Mouse (Mus musculus) lung, embryonic 16.5 days (tissue): ENCODE data around the gene Eif4g3. TPM values are rescaled to one million over a fixed set of nuclear protein-coding genes. Genes with fewer than 3 reads are reported as not detected.

ENCODE experiments used
- ATAC-seq: fragments of 200-750 bp; cut with Nextera tagmentation; 2 replicates; pipeline ENCODE4 v1.8.0; 2017; ENCODE audit warnings: low read depth, mild to moderate bottlenecking, moderate library complexity
- H3K27ac ChIP-seq: fragments of 300-500 bp; sonication (generic); 2 replicates; pipeline ENCODE4 v1.5.1; 2014; ENCODE audit warnings: mild to moderate bottlenecking, control low read depth, low read length
- H3K27me3 ChIP-seq: fragments of 300-500 bp; sonication (generic); 2 replicates; pipeline ENCODE4 v1.6.1; 2014; ENCODE audit warnings: low read depth, low read length, mixed read lengths; ENCODE audit not compliant: control insufficient read depth, insufficient read depth
- H3K36me3 ChIP-seq: fragments of 300-500 bp; sonication (generic); 2 replicates; pipeline ENCODE4 v1.6.1; 2014; ENCODE audit warnings: low read length; ENCODE audit not compliant: control insufficient read depth, insufficient read depth
- H3K4me1 ChIP-seq: fragments of 300-500 bp; sonication (generic); replicated peaks from 2 replicates; pipeline ENCODE4 v1.6.1; 2014; ENCODE audit warnings: low read length, mixed read lengths; ENCODE audit not compliant: control insufficient read depth, insufficient read depth
- H3K4me2 ChIP-seq: fragments of 300-500 bp; sonication (generic); 2 replicates; pipeline ENCODE4 v1.6.1; 2014; ENCODE audit warnings: low read depth, low read length, control low read depth
- H3K4me3 ChIP-seq: fragments of 300-500 bp; sonication (generic); 2 replicates; pipeline ENCODE4 v1.5.1; 2014; ENCODE audit warnings: mild to moderate bottlenecking, low read length, control low read depth
- H3K9ac ChIP-seq: fragments of 300-500 bp; sonication (generic); 2 replicates; pipeline ENCODE4 v1.6.1; 2014; ENCODE audit warnings: low read length, control low read depth
- H3K9me3 ChIP-seq: fragments of 300-500 bp; sonication (generic); 2 replicates; pipeline ENCODE4 v1.6.1; 2016; ENCODE audit warnings: low read length; ENCODE audit not compliant: control insufficient read depth
- WGBS: fragments of 180-500 bp; shearing (Covaris S2); extraction: QIAGEN DNeasy Blood & Tissue Kit; methylation state at CpG from one replicate; pipeline ENCODE4 v1.1.7; 2014; 5-methylcytosine and 5-hydroxymethylcytosine counted together
- polyA plus RNA-seq: library from polyadenylated mRNA; unstranded; fragments of >200 nt; fragmentation: Nextera tagmentation; extraction: Ambion mirVana; gene quantifications from 2 replicates; pipeline ENCODE4 v1.2.1, GENCODE M21; 2015

Eif4g3 gene
- polyA plus RNA-seq, 1 experiment from 2014 or later: 23.8 TPM

- H3K4me1 ChIP-seq: peaks cover 12% of the 10 kb centered on the region
- 78% methylated on average over 12 of the region's 12 CpGs for WGBS
- no peak overlapping the region for H3K4me3 ChIP-seq
- H3K27ac ChIP-seq: no peak overlapping the region
- peaks cover 15% of the 10 kb centered on the region for H3K36me3 ChIP-seq
- no peaks in the 10 kb centered on the region for H3K27me3 ChIP-seq
- H3K9me3 ChIP-seq: no peaks in the 10 kb centered on the region
- H3K4me2 ChIP-seq: no peak overlapping the region
- ATAC-seq: no peak
- H3K9ac ChIP-seq: no peak overlapping the region
These were observed 48.9 kb downstream of the Eif4g3 start for GRCm38 (mm10) chr4:138041566-138042256.

DNA sequence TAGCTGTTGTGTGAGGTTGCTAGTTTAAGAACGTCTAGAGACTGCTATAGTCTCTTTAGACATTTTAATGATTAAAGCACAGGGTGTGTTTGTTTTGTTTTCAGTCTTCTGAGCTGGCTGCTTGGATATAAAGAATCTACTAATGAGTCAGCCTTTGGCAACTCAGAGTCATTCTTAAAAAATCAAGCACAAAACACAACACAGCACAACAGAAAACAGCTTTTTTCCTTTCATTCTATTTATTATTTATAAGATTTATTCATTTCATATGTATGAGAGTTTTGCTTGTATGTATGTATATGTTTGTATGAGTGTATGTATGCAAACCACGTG is 49.4 kb downstream of the Eif4g3 start:
- no peak overlapping the region for H3K4me3 ChIP-seq
- no peak overlapping the region for H3K4me2 ChIP-seq
- 56% methylated on average over 2 of the region's 2 CpGs for WGBS
- H3K36me3 ChIP-seq: peaks cover 15% of the 10 kb centered on the region
- H3K27me3 ChIP-seq: no peaks in the 10 kb centered on the region
- ATAC-seq: no peak
- H3K9me3 ChIP-seq: no peaks in the 10 kb centered on the region
- no peak overlapping the region for H3K27ac ChIP-seq
- peaks cover 12% of the 10 kb centered on the region for H3K4me1 ChIP-seq
- no peak overlapping the region for H3K9ac ChIP-seq

GRCm38 (mm10) chr4:138042625-138043024 is 49.8 kb downstream of the Eif4g3 start:
- H3K36me3 ChIP-seq: peaks cover 15% of the 10 kb centered on the region
- H3K27me3 ChIP-seq: no peaks in the 10 kb centered on the region
- 90% methylated on average over 5 of the region's 5 CpGs for WGBS
- no peak overlapping the region for H3K4me2 ChIP-seq
- no peak for ATAC-seq
- no peak overlapping the region for H3K4me3 ChIP-seq
- peaks cover 12% of the 10 kb centered on the region for H3K4me1 ChIP-seq
- no peak overlapping the region for H3K27ac ChIP-seq
- H3K9ac ChIP-seq: no peak overlapping the region
- H3K9me3 ChIP-seq: no peaks in the 10 kb centered on the region

DNA sequence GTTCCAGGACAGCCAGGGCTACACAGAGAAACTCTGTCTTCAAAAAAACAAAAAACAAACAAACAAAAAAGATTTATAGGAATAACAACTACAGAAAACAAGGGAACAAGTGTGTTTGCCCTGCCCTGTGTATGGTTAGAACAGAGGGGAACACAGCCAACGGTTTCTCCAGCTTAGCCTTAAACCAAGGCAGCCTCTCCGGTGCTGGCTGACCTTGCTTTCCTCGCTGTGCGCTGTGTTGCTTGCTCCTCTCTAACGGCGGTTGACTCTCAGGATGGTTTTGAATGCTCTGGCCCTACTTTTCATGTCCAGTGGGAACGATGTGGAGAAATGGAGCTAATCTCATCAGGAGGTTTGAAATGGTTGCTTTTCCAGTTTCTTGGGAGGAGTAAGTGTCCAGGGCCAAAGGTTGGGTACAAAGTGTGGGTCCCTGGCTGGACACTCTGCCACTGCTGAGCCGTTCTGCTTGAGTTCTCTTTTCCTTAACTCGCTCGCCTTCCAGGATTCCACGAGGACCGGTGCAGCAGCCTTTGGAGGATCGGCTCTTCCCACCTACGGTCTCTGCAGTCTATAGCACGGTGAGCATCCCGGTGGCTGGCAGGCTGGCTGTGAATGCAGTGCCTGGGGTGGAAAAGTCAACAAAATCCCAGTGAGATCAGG is 52.1 kb downstream of the Eif4g3 start:
- ATAC-seq: no peak
- no peaks in the 10 kb centered on the region for H3K9me3 ChIP-seq
- no peak overlapping the region for H3K4me2 ChIP-seq
- 98% methylated on average over 16 of the region's 16 CpGs for WGBS
- no peak overlapping the region for H3K27ac ChIP-seq
- no peaks in the 10 kb centered on the region for H3K27me3 ChIP-seq
- no peaks in the 10 kb centered on the region for H3K4me1 ChIP-seq
- no peak overlapping the region for H3K9ac ChIP-seq
- peaks cover 13% of the 10 kb centered on the region for H3K36me3 ChIP-seq
- H3K4me3 ChIP-seq: no peak overlapping the region

DNA sequence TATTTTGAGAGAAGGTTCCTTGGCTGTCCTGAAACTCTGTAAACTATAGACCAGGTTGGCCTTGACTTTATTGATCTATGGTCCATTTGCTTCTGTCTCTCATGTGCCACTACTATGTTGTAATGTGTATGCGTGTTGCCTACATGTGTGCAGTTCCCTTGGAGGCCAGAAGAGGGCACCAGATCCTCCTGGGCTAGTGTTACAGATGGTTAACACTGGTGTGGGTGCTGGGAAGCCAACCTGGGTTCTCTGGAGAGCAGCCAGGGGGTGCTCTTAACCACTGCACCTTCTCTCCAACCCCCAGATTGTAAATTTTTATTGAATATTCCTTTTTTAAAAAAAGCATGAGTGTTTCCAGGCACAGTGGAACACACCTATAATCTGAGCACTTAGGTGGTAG is 53.0 kb downstream of the Eif4g3 start:
- no peak overlapping the region for H3K27ac ChIP-seq
- H3K36me3 ChIP-seq: peaks cover 13% of the 10 kb centered on the region

DNA sequence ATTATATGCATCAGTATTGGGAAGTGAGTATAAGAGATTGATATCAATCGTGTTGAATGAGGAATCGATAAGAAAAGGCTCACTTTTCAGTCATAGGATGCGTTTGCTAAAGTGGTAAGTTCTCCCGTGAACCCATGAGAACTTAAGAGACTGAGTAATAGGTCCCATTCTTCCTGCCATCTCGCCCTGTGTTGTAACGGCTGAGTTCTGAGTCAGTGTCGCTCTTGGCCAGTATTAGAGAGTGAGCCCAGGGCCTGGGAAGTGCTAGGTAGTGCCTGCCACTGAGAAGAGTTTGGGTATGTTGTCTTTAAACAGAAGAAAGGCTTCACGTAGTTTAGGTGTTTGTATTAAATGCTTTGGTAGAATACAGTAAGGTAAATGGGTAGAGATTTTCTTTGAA is 53.5 kb downstream of the Eif4g3 start:
- Histone ChIP-seq H3K27ac (no peak overlapping the region), H3K9me3 (no peaks in the 10 kb centered on the region), H3K4me2 (no peak overlapping the region), H3K27me3 (no peaks in the 10 kb centered on the region), H3K9ac (no peak overlapping the region), H3K36me3 (peaks cover 13% of the 10 kb centered on the region), H3K4me1 (no peaks in the 10 kb centered on the region), H3K4me3 (no peak overlapping the region)
- WGBS: 93% methylated on average over 8 of the region's 8 CpGs
- ATAC-seq: no peak

More for the DNA sequence above, 53.0 kb downstream of the Eif4g3 start:
- Histone ChIP-seq H3K4me1 (no peaks in the 10 kb centered on the region), H3K9me3 (no peaks in the 10 kb centered on the region), H3K27me3 (no peaks in the 10 kb centered on the region), H3K4me3 (no peak overlapping the region), H3K4me2 (no peak overlapping the region), H3K9ac (no peak overlapping the region)
- ATAC-seq: no peak
- 100% methylated on average over 1 of the region's 1 CpGs for WGBS

DNA sequence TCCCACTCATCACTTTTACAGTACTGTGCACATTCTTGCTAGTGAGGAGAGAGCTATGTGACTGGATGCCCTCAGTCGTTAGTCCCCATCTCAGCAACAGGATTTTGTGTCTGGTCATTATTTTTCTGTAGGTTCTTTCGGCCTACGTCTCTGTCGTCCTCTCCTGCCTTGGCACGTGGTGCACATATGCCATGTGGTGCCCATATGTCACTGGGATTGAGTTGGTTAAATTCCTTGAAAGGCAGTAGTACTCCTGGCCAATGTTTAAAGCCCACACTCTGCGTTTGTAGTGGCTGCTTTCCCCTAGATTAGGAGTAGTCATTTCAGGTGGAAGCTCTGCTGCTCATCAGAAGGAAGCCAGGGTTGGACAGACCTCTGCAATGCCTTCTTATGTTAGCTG is 56.7 kb downstream of the Eif4g3 start:
- peaks cover 20% of the 10 kb centered on the region for H3K36me3 ChIP-seq
- no peak for ATAC-seq
- H3K27ac ChIP-seq: no peak overlapping the region
- 65% methylated on average over 6 of the region's 6 CpGs for WGBS
- no peaks in the 10 kb centered on the region for H3K4me1 ChIP-seq
- no peak overlapping the region for H3K4me2 ChIP-seq
- no peak overlapping the region for H3K4me3 ChIP-seq
- no peaks in the 10 kb centered on the region for H3K9me3 ChIP-seq
- H3K27me3 ChIP-seq: no peaks in the 10 kb centered on the region
- H3K9ac ChIP-seq: no peak overlapping the region

DNA sequence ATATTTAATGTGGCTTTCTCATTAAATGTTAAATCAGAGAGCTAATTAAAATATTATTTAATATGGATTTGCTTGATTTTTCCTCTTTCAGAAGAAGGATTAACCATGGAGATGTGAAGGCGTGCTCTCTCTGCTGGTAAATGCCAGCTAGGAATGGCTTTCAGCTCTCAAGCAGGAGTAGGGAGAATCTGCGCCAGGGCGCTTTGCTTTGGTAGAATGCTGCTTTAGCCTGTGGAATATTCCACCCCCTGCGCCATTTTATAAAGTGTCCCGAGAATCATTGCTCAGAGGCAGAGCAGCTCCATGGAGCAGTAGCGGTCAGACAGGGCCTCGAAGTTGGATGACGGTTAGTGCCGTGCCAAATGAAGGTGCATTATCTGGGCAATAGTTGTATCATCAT is 58.7 kb downstream of the Eif4g3 start:
- Histone ChIP-seq H3K4me2 (no peak overlapping the region), H3K9ac (no peak overlapping the region), H3K4me1 (no peaks in the 10 kb centered on the region), H3K4me3 (no peak overlapping the region), H3K36me3 (peaks cover 10% of the 10 kb centered on the region), H3K27ac (no peak overlapping the region), H3K27me3 (no peaks in the 10 kb centered on the region), H3K9me3 (no peaks in the 10 kb centered on the region)
- ATAC-seq: no peak
- WGBS: 93% methylated on average over 9 of the region's 9 CpGs

DNA sequence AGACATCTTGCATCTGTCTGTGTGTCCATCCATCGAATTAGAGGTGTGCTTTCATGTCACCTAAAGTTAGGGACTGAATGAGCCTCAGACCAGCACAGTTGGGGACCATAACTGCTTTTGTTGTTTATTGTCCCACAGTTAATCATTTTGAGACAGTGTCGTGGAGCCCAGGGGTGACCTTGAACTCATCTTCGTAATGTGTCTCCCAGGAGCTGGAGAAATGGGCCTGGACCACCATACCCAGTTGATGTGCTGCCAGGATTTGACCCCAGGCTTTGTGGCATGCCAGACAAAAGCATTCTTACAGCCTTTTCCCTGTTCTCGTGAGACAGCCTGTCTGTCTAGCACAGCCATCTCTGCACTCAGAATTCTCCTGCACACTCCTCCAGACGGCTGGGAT is 63.8 kb downstream of the Eif4g3 start:
- Histone ChIP-seq H3K36me3 (peaks cover 13% of the 10 kb centered on the region), H3K9ac (no peak overlapping the region), H3K4me3 (no peak overlapping the region), H3K27ac (no peak overlapping the region), H3K9me3 (no peaks in the 10 kb centered on the region), H3K4me2 (no peak overlapping the region), H3K27me3 (no peaks in the 10 kb centered on the region), H3K4me1 (no peaks in the 10 kb centered on the region)
- ATAC-seq: no peak
- 74% methylated on average over 5 of the region's 5 CpGs for WGBS
